Mouse (Mus musculus) monocyte, adult 2 months (primary cell): Measurements from ENCODE around the gene Map3k14.
A peak's percentile ranks its signal among the peaks of the same experiment; 100 is the strongest.

Experiments
- DNase-seq, 2 experiments: peaks; one replicate each; pipeline ENCODE4 v3.0.0; 2022; ENCODE audit warnings: low spot score in 2 of 2, low read depth in 1 of 2

The Map3k14 gene

DNA sequence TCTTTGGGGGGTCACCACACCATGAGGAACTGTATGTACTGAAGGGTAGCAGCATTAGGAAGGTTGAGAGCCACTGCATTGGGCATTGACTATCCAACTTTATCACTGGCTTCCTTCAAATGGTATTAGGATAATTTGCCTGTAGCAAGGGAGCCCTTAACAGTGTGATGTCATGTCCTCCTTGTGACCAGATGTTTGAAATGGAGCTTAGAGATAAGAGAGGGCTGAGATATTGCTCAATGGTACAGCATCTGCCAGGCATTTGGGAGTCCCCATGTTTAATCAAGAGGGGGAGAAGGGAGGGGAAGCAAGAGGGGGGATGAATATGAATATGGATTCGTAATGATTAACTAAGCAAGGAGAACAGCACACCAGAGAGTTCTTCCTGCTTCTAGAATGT lies 51.9 kb downstream of the Map3k14 start:
- no peak for DNase-seq

DNA sequence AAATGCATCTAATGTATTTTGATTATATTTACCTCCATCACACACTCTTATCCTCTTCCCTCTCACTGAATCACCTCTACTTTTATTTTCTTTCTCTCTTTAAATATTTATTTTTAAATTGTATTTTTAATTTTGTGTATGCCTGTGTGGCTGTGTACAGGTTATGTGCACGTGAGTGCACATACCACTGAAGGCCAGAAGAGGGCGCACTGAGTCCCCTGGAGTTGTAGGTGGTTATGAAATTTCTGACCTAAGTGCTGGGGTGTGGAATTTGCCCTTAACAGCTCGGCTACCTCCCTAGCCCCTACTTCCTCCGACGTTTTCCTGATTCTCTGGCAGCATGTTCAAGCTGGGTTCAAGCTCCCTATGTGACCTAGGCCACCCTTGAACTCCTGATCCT lies 53.6 kb downstream of the Map3k14 start:
- no peak for DNase-seq

DNA sequence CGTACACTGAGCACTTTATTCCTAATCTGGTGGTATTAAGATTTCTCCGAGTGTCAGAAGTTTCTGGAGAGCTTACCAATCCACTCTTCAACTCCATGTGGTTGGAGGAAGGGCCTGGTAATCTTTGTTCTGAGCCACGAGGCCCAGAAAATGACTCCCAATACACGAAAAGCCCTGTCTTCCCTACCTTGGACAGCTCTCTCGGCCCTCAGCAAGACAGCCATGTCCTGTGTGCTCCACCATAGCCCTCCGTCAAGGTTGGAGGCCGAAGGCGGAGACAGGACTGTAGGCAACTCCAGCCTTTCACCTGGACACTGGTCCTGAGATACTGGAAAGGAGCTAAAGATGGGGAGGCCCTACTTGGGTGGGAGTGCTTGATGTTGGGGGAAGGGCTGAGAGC lies 57.0 kb downstream of the Map3k14 start:
- DNase-seq: no peak

DNA sequence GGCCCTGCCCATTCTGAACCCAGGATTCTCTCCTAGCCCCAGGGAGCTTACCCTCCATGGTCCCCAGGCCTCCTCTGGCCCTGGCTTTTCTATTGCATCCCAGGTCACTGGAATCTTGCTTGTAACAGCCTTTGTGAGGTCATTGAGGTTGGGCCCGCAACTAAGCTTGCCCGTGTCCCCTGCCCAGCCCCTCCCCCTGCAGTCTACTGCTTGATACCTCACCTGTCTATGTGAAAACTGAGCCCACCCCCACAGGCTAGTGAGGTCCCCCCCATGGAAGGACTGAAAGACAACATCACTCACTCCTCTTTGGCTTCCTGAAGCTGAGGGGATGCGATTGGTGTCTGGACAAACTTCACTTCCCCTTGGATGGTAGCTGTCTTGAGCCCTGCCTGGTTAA lies 58.8 kb downstream of the Map3k14 start, which contains the start of gene 1700023F06Rik:
1700023F06Rik (minus strand) TSS at position 101 of the 400 bp plus-strand sequence.
- no peak for DNase-seq

DNA sequence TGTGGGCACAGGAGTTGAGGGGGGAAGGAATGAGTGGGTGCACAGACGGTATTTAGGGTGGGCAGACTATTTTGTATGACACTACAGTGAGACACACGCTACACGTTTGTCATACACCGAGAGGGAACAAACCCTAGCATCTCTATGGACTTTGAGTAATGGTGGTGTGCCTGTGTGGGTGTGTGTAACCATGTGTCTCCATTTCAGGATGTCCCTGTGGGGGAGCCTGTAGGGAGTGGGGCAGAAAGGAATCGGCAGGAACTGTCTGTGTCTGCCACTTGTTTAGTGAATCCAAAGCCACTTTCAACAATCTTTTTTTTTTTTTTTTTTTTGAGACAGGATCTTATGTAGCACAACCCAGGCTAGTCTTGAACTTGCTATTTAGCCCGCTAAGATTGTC lies 61.1 kb downstream of the Map3k14 start:
- no peak for DNase-seq

DNA sequence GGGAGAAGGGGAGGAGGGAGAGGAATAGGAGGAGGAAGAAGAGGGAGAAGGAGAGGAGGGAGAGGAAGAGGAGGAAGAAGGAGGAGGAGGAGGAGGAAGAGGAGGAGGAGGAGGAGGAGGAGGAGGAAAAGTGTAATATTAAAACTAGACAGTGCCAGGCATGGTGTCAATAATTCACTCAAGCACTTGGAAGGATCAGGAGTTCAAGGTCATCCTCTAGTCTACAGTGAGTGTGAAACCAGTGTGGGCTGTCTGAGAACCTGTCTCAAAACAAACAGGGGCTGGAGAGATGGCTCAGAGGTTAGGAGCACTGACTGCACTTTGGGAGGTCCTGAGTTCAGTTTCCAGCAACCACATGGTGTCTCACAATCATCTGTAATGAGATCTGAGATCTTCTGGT lies 64.9 kb downstream of the Map3k14 start:
- DNase-seq: no peak

DNA sequence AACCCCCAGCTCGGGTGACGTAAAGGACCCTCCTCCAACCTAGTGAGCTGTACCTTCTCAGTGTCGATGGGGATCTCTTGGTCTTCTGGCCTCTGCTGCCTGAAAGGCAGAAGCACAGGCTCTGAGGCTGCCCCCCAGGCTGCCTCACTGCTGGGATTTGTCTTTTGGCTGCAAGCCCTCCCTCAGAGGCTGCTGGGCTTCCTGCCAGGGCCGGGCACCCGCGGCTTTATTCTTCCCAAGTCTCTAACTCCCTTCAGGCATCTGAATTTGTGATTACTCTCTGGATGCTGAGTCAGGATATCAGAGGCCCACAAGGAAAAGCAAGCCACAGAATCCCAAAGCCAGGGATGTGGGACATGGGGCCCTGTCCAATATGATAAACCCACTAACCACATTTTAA lies 65.6 kb downstream of the Map3k14 start:
- DNase-seq: no peak

DNA sequence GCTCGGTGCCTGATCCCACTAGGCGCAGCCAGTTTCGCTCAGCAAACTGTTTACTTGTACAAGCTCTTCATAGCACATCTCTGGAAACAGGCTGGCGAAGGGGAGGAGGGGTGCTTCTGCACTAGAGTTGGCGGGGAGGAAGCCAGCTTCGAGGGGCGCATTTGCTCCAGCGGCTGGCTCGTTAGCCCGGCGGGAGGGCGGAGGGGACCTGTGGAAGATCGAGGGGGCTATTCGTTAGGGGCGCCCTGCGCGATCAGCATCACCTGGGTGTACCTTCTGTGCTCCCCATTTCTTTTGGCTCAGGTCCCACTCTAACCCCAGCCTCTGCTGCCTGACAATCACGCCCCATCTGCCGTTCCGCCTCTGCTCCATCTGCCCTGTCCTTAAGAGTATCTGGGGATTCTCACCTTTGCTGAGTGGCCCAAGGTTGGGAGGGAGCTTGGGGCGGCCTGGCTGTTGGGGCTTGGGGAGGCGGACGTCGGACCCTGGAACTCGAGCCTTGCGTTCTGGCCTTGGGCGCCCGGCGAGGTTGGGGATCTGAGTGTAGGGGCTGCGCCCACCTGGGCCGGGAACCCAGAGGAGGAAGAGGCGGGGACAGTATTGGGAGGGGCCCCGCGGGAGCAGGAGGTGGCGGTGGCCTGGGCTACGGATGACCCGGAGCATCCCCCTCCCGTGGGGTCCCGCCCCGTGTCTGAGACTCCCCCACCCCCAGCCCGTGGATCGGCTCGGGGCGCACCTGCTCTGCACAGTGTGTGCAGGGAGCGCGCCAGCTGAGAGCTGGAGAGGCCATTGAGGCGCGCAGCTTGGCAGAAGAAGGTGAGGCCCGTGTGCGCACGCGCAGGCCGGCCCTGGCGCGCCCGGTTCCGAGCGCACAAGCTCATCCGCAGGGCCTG lies 68.1 kb downstream of the Map3k14 start:
- no peak for DNase-seq

DNA sequence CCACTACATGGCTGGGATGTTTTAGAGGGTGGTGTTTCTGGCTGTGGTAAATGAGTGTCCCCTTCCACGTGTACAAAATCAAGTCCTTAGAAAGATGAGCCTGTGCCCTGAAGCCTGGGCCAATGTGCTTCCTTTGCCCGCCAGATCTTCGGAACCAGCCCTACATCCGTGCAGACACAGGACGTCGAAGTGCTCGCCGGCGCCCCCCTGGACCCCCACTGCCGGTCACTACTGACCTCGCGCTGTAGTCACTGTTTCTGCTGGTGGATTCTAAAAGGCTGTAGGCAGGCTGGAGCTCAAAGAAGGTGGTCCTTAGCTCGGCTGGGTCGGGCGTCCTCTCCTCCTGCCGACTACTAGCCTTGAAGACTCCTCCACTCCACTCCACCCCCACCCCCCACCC lies 68.9 kb downstream of the Map3k14 start:
- no peak for DNase-seq

DNA sequence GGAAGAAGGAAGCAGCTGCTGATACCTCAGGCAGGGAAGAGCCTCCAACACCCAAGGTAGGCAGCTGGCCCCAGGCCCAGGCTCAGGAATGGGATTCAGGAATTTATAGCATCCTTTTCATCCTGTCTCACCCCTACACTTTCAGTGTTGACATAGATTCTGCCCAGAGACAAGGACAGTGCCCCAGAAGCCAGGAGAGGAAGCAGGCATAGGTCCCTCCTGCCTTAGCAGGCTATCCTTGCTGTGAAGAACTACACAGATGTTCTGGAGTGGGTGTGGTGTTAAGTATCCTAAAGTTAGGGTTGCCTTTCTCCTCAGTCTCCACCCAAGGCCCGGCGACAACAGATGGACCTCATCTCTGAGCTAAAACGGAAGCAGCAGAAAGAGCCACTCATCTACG lies 69.9 kb downstream of the Map3k14 start:
- no peak for DNase-seq

DNA sequence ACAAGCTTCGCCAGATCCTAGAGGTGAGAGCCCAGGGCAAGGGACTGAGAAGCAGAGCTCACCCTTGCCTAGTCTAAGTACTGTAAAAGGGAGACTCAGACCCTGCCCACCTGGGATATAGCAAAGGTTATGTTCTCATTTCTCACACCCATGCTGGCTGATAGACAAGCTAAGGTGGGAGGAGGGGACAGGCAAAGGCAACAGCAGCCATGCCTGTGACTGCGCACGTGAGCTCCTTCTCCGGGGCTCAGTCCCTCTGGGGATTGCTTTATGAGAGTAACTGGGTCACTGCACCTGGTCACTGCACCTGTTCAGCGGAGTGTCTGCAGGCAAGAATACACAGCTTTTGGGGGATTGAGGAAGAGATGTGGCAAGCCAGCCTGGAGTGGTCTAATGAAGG lies 71.6 kb downstream of the Map3k14 start:
- DNase-seq: no peak

DNA sequence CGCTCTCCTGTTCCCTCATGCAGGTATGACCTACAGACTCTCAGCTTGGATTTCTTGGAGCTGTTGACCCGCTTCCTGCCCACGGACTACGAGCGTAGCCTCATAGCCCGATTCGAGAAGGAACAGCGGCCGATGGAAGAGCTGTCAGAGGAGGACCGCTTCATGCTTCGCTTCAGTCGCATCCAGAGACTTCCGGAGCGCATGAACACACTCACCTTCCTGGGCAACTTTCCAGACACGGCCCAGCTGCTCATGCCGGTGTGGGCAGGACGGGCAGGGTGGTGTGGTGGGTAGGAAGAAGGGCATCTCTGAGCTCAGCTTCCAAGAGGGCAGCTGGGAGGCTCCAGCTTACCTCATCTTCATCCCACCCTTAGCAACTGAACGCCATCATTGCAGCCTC lies 72.0 kb downstream of the Map3k14 start:
- no peak for DNase-seq

DNA sequence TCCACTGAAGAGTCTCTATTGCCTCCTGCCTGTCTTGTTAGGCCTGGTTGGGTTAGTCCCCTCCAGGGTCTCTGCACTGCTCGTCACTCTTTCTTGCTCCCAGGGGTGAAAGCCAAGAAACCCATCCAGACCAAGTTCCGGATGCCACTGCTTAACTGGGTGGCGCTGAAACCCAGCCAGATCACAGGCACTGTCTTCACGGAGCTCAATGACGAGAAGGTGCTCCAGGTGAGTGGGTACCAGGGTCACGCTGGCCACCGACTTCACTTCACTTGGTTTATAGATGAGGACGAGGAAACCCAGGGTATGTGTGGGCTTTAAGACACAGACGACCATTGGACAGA lies 73.5 kb downstream of the Map3k14 start:
- DNase-seq: no peak

DNA sequence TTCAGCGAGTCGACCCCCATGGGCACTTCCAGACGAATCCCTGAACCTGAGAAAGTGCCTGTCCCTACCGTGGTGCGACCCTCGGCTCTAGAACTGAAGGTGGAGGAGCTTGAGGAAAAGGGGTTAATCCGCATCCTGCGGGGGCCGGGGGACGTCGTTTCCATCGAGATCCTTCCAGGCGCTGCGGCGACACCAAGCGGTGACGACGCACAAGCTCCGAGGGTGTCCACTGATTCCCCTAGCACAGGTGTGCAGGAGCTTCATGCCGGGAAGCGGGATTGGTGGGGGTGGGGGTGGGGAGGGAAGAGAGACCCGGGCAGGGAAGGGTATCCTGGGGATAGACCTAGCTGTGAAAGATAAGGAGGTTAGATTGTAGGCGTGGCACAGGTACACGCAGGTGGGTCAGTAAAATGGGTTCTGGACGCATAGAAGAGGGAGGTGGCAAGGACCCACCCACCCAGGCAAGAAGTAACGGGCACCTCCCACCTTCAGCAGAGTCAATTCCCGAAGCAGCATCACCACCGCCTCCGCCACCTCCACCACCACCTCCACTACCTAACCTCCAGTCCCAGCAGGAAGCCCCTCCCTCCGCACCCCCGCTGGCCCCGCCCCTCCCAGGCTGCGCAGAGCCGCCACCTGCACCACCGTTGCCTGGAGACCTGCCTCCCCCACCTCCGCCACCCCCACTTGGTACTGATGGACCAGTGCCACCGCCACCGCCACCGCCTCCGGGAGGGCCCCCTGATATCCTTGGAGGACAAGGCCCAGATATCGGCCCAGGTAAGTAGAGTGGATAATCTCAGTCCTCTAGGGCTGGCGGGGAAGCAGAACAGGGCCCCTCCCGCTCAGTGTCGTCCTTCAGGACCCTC lies 74.1 kb downstream of the Map3k14 start:
- DNase-seq: no peak

DNA sequence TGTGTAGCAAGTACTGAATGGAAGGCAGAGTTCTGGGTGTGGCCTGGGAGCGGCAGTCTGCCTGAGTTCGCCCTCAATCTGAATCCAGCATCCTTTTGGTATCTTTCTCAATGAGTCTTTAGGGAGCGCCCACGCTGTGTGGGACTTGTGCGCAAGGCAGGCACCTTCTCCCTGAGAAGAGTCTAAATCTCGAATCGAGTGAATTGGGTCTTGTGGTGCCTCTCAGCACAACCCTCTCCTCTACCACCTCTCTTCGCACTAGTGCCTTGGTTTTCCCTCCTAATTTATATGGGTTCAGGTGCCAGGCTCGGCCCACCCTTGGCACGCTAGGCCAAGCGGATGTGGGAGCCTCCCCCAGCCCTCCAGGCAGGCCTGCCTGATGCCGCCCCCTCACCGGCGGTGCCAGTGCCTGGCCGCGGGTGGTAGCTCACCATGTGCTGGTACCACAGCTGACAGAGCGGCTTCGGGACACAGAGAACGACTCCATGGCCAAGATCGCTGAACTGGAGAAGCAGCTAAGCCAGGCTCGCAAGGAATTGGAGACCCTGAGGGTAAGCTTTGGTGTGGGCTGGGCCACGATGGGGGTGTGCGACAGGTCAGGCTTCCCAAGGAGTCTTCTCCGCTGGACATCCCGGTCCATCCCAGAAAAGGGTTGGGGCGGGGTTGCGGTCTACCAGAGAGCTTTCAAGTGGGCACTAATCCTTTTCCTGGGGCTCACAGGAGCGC lies 74.9 kb downstream of the Map3k14 start:
- no peak for DNase-seq

DNA sequence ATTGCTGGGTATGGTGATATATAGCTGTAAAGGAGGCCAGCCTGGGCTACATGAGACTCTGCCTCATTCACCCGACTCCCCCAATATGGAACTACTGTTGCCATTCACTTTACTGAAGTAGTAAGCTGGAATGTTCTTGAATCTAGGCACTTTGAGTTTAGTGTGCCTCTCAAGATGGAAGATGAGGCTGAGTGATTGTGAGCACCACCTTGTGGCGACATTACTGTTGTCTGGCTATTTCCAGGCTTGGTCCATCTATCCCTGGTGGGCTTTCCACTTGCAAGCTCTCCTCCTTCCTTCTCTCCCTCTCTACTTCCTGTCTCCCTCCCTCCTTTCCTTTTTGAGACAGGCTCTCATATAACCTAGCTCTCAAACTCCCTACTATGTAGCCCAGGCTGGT lies 82.4 kb downstream of the Map3k14 start:
- peak in 1 of 2 experiments; percentile 41 for DNase-seq

DNA sequence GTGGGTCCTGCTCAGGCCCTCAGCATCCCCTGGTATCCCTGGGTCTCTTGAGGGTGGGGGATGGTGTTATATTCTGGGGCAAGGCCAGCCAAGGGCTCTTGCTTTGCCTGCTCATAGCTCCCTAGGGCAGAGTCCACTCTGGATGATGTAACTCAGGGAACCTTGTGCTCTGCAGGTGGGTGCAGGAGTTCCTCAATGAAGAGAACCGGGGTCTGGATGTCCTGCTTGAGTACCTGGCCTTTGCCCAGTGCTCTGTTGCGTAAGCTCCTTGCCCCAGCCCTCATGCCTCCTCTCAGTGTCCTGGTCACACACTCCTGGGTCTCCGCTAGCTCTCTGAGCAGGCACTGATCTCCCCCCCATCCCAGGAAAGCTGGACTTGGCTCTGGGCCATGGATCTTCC lies 85.4 kb downstream of the Map3k14 start:
- DNase-seq: no peak

DNA sequence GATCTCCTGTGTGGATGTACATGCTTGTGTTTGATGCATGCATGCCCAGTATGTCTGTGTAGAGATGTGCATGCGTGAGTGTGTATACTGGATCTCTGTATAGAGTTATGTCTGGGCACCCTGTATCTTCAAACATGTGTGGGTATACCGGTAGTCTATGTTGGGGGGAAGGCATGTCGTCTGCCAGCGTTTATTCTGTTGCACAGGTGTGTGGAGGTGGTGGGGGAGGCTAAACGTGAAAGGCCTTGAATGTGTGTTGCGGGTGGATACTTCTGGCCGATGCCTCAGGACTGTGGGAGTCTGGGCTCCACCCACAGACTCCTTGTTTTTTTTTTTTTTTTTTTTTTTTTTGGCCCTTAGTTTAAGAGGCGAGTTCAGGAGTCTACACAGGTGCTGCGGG lies 85.9 kb downstream of the Map3k14 start:
- DNase-seq: no peak

DNA sequence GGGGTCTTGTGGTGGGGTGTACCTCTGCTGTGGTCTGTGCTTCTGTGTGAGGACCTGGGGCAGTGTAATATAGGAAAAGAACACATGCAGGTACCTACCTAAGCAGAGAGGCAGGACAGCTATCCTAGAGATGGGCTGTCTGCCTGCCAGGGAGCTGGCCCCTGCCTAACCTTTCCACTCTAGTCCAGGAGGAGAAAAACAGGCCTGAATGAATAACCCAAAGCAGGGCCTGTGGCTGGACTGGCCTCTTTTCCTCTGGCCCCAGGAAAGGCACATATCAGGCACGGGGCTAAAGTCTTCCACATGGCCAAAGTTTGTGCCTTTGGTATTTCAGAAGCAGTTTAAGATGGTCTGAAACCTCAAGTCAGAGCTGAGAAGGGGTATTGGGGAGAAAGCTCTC lies 86.8 kb downstream of the Map3k14 start:
- DNase-seq: no peak

DNA sequence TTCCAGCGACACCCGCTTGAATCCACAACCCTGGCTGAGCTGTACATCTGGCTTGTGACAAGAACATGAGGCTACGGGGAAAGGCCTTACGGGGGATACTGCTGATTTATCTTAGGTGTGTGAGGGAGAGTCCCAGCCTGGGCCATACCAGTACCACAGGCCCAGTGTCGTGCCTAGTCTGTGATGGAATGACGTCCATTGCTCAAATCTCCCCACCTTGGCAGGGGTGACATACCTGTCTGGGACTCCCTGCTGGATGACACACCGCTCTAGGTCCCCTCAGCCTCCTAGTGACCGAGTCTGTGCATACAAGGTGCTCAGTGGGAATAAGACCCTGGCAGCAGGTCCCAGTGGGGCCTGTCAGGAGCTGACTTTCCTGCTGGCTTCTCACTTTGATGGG lies 88.5 kb downstream of the Map3k14 start:
- DNase-seq: no peak

DNA sequence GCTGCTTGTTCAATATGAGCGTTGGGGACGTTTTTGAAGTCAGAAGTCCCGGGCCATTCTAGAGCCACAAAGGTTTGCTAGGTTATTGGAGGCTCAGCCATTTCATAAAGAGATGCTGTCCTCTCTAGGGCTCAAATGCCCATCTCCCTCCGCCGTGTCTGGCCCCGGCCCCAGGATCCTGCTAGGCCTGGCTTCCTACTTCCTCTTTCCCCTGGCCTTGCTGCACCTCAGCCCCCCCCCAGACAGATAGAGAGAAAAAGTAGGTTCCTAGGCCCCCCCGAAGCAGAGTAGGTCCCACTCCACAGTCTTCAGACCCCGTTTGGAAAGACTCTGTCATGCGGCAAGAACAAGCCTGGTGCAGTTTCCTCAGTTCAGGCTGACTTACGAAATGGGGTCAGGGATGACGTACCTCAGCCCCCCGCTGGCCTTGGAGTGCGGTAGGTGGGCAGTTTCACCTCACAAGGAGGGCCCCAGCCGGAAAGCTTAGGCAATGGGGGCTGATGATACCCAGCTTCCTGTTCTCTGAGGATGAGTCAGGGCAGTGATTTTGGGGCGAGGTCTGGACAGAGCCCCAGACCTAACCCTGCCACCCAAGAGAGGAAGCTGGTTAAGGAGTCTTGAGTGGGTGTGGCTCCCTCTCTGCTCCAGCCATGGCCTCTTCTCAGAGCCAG lies 89.3 kb downstream of the Map3k14 start:
- peak; percentile 83 to 86 for DNase-seq
